Mouse (Mus musculus) liver, adult 2 months (tissue): ENCODE measurements around the gene Creb5. TPM values are rescaled to one million over a fixed set of nuclear protein-coding genes. Genes with fewer than 3 reads are reported as not detected.

Experiments
- DNase-seq: peaks from one replicate; pipeline ENCODE4 v3.0.0-alpha.2; 2011; ENCODE audit warnings: low read depth, low spot score; ENCODE audit errors: extremely low read depth
- H3K27ac ChIP-seq: fragments of 200-500 bp; replicated peaks from 2 replicates; pipeline ENCODE4 v1.5.1; 2012; ENCODE audit warnings: low read depth, mild to moderate bottlenecking, control low read depth, inconsistent platforms, low read length; ENCODE audit not compliant: insufficient read depth
- H3K27me3 ChIP-seq: fragments of 200-500 bp; 2 replicates; pipeline ENCODE4 v1.6.1; 2012; ENCODE audit warnings: mild to moderate bottlenecking, moderate library complexity, low read length, inconsistent platforms; ENCODE audit not compliant: control insufficient read depth, insufficient read depth
- H3K36me3 ChIP-seq: fragments of 200-500 bp; 2 replicates; pipeline ENCODE4 v1.6.1; 2012; ENCODE audit warnings: low read length, inconsistent platforms; ENCODE audit not compliant: control insufficient read depth, insufficient read depth
- H3K4me1 ChIP-seq: fragments of 200-500 bp; 2 replicates; pipeline ENCODE4 v1.6.1; 2011; ENCODE audit warnings: low read length; ENCODE audit not compliant: control insufficient read depth, insufficient read depth
- H3K4me3 ChIP-seq: fragments of 200-500 bp; 2 replicates; pipeline ENCODE4 v1.5.1; 2011; ENCODE audit warnings: low read depth, mild to moderate bottlenecking, control low read depth, low read length, moderate library complexity; ENCODE audit not compliant: insufficient read depth
- H3K79me2 ChIP-seq: fragments of 200-500 bp; 2 replicates; pipeline ENCODE4 v1.6.1; 2012; ENCODE audit warnings: inconsistent platforms, mild to moderate bottlenecking, low read length, moderate library complexity; ENCODE audit not compliant: control insufficient read depth, insufficient read depth
- H3K9ac ChIP-seq: fragments of 200-500 bp; 2 replicates; pipeline ENCODE4 v1.6.1; 2012; ENCODE audit warnings: low read depth, mild to moderate bottlenecking, control low read depth, inconsistent platforms, low read length
- CTCF ChIP-seq: fragments of 200-500 bp; IDR thresholded peaks from 2 replicates; pipeline ENCODE4 v1.5.1; 2011; ENCODE audit warnings: low read depth, low read length, control low read depth
- POLR2A ChIP-seq: fragments of 200-500 bp; IDR thresholded peaks from 2 replicates; pipeline ENCODE4 v1.6.1; 2011; ENCODE audit warnings: low read length, control low read depth; ENCODE audit not compliant: insufficient read depth; ENCODE audit errors: extremely low read depth
- WGBS: fragments of 180-500 bp; shearing (Covaris S2); methylation state at CpG from one replicate; pipeline ENCODE4 v1.1.7; 2018; 5-methylcytosine and 5-hydroxymethylcytosine counted together
- polyA plus RNA-seq: library from polyadenylated mRNA; depleted of rRNA; stranded (reverse); fragments of >200 nt; gene quantifications from 2 replicates; pipeline ENCODE4 v1.2.3, GENCODE M21; 2012
- total RNA-seq: library from RNA; depleted of rRNA; stranded (reverse); fragments of >200 nt; gene quantifications from 2 replicates; pipeline ENCODE4 v1.2.3, GENCODE M21; 2014

Creb5 gene
- total and polyA plus RNA-seq, 2 experiments = 0.02 to 0.18 TPM

- H3K4me1 ChIP-seq = no peaks in the 10 kb centered on the region
- H3K36me3 ChIP-seq = no peaks in the 10 kb centered on the region
- H3K9ac ChIP-seq = no peak overlapping the region
- H3K4me3 ChIP-seq = no peak overlapping the region
- no peak overlapping the region for H3K27ac ChIP-seq
- 9% methylated on average over 9 of the region's 9 CpGs for WGBS
- no peaks in the 10 kb centered on the region for H3K79me2 ChIP-seq
- peak; percentile 19 for DNase-seq
- TF ChIP-seq POLR2A (no peak), CTCF (peak; percentile 96)
- no peaks in the 10 kb centered on the region; the same call in 1 of the 2 replicates for H3K27me3 ChIP-seq
Measured at GRCm38 (mm10) chr6:53721595-53721994, 434.5 kb downstream of the Creb5 start.

GRCm38 (mm10) chr6:53722694-53723093 lies 435.6 kb downstream of the Creb5 start:
- Histone ChIP-seq H3K4me3 (no peak overlapping the region), H3K79me2 (no peaks in the 10 kb centered on the region), H3K9ac (no peak overlapping the region), H3K36me3 (no peaks in the 10 kb centered on the region), H3K27ac (no peak overlapping the region), H3K4me1 (no peaks in the 10 kb centered on the region), H3K27me3 (no peaks in the 10 kb centered on the region; the same call in 1 of the 2 replicates)
- WGBS = 72% methylated on average over 4 of the region's 4 CpGs
- DNase-seq = no peak
- TF ChIP-seq POLR2A (no peak), CTCF (no peak)

- TF ChIP-seq CTCF (no peak), POLR2A (no peak)
- 90% methylated on average over 7 of the region's 7 CpGs for WGBS
- Histone ChIP-seq H3K27ac (no peak overlapping the region), H3K36me3 (no peaks in the 10 kb centered on the region), H3K4me1 (no peaks in the 10 kb centered on the region), H3K79me2 (no peaks in the 10 kb centered on the region), H3K9ac (no peak overlapping the region), H3K4me3 (no peak overlapping the region), H3K27me3 (no peaks in the 10 kb centered on the region)
- no peak for DNase-seq
Measured at GRCm38 (mm10) chr6:53730487-53730886, 443.4 kb downstream of the Creb5 start.

GRCm38 (mm10) chr6:53730996-53731485 lies 444.0 kb downstream of the Creb5 start:
- no peaks in the 10 kb centered on the region for H3K36me3 ChIP-seq
- no peak overlapping the region for H3K27ac ChIP-seq
- no peaks in the 10 kb centered on the region for H3K79me2 ChIP-seq
- no peaks in the 10 kb centered on the region for H3K27me3 ChIP-seq
- H3K9ac ChIP-seq = no peak overlapping the region
- peak; percentile 48 for DNase-seq
- TF ChIP-seq POLR2A (no peak), CTCF (no peak)
- no peaks in the 10 kb centered on the region for H3K4me1 ChIP-seq
- H3K4me3 ChIP-seq = no peak overlapping the region
- WGBS = 65% methylated on average over 5 of the region's 5 CpGs

GRCm38 (mm10) chr6:53733546-53733945 lies 446.5 kb downstream of the Creb5 start:
- Histone ChIP-seq H3K4me1 (no peaks in the 10 kb centered on the region), H3K27ac (no peak overlapping the region), H3K4me3 (no peak overlapping the region), H3K79me2 (no peaks in the 10 kb centered on the region), H3K27me3 (no peaks in the 10 kb centered on the region), H3K9ac (no peak overlapping the region), H3K36me3 (no peaks in the 10 kb centered on the region)
- TF ChIP-seq POLR2A (no peak), CTCF (no peak)
- DNase-seq = no peak
- 87% methylated on average over 1 of the region's 1 CpGs for WGBS

- Histone ChIP-seq H3K9ac (no peak overlapping the region), H3K79me2 (no peaks in the 10 kb centered on the region), H3K4me3 (no peak overlapping the region), H3K27me3 (no peaks in the 10 kb centered on the region), H3K27ac (no peak overlapping the region), H3K36me3 (no peaks in the 10 kb centered on the region), H3K4me1 (no peaks in the 10 kb centered on the region)
- no peak for DNase-seq
- no peak for TF ChIP-seq POLR2A
- no peak for TF ChIP-seq CTCF
- 46% methylated on average over 4 of the region's 4 CpGs for WGBS
Measured at GRCm38 (mm10) chr6:53733999-53734398, 446.9 kb downstream of the Creb5 start.
